Mouse (Mus musculus) gonadal fat pad, adult 2 months (tissue): ENCODE results near the gene Mex3a. TPM values are rescaled to one million over a fixed set of nuclear protein-coding genes. Genes with fewer than 3 reads are reported as not detected.

Experiments
- DNase-seq: peaks from one replicate; pipeline ENCODE4 v3.0.0-alpha.2; 2012; ENCODE audit warnings: low read depth
- polyA plus RNA-seq: library from polyadenylated mRNA; depleted of rRNA; stranded (reverse); fragments of >200 nt; gene quantifications from 2 replicates; pipeline ENCODE4 v1.2.3, GENCODE M21; 2012

The Mex3a gene
- polyA plus RNA-seq, 1 experiment: 2.0 TPM

GRCm38 (mm10) chr3:88527565-88527964 lies 4.6 kb upstream of the Mex3a start:
- no peak for DNase-seq

DNA sequence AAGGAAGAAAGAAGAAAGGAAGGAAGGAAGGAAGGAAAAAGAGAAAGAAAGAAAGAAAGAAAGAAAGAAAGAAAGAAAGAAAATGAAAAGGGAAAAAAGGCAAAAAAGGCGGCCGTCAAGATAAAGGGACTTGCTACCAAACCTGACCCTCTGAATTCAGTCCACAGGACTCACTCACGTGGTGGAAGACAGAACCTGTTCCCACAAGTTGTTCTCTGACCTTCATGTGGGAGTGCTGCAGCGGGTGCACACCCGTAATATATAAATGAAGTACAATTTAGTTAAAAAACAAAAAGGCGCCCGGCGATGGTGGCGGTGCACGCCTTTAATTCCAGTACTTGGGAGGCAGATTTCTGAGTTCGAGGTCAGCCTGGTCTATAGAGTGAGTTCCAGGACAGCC lies 3.5 kb upstream of the Mex3a start:
- no peak for DNase-seq

DNA sequence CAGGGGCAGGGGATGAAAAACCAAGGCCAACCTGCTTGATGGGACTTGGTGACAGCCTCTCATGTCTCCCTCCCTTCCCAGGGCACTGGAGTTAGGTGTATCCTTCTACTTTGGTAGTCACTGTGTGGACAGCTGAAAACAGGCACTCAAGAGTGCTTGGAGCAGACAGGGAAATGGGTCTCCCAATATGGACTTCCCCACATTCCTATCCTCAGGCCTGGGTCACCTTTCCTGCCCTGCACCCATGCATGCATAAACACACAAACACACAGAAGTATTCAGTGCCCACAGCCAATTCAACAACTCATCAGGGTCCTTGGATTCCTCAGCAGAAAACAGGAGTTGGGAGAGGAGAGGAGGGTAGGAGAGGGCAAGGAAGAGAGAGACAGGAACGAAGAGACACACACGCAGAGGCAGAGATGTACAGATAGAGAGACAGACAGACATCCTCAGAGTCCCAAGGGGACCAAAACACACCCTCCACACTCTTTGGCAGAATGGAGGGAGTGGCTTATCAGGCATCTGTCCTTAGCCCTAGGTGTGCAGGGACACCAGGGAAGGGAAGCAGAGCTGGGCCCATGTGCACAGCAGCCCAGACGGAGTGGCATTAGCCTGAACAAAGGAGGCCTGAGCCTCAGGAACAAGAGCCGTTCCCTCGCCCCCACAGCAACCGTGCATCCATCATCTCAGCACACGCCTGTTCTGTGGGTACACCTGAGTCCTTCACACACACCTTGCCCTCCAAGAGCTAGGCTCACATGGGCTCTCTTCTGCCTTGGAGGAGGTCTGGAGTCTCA lies 2.8 kb upstream of the Mex3a start:
- no peak for DNase-seq

DNA sequence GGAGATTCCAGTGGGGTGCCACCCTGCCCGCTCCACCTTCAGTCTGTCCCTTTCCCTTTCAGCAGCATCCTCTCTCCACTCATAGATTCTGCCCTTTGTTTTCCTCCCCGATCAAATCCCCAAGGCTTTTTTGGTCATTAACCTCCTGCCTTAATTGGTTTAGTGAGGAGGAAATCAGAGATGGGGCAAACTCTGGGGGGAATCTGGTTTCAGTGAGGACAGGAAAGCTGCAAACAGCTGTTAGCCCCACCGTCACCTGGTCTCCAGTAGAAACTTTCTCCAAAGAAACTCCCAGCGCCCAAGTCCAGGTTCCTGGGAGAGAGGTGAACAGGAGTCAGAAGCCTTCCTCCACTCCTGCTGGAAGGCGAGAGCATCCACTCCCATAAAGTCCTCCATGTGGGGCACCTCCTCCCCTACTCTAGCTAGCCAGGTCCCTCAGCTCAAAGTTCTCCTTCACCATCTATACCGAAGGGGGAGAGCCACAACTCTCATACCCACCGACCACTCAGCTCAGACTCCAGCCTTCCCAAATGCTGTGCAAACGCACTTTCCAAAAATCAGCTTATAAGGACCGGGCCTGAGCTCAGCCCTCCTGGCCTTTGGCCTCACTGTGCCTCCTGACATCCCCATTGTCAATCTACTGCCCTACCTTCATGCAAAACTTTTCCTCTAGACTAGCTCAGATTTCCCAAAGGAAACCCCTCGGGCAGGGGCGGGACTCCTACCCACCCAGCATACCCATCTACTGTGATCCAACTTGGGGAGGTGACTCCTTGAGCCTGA lies 1.9 kb upstream of the Mex3a start:
- no peak for DNase-seq

DNA sequence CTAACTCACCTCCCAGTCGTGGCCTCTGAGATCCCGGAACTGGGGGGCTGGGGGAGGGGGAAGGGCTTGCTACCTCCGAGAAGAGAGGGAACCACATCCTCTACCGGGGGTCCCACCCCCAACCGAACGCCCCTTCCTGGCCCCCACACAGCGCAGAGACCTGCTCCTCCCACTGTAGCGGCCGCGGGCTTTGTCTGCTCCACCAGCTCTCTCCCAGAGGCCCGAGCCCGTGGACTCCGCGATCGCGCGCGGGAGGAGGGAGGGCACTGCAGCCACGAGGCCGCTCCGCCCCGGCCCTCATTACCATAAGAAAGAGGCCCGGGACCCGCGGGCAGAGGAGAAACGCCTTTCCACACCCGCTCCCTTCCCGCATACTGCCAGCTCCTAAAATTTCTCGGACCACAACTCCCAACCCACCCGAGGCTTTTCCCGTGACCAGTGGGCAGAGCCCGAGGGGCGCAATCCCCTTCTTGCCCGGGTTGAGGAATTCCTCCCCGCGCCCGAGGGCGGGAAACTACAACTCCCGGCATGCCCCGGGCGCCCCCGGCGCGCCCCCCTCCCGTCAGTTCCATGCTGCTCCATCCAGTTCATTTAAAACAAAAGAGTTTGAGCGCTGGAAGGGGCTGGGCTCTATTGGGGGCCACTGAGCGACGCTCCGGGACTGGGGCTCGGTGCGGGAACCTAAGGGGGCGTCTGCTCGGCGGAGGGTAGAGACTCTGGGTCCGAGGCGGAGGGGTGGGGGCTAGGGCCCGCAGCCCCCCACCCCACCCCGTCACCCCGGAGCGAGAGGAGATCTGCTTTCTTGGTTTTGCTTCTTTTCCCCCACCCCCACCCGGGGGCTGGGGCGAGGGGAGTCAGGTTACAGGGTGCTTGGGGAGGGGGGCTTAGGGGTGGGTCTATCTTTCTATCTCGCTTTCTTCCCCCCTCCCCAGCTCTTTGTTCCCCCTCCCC lies 572 bp upstream of the Mex3a start:
- DNase-seq: no peak

GRCm38 (mm10) chr3:88532689-88533511 lies 705 bp downstream of the Mex3a start:
- DNase-seq: no peak

GRCm38 (mm10) chr3:88533706-88534105 lies 1.5 kb downstream of the Mex3a start:
- DNase-seq: no peak

DNA sequence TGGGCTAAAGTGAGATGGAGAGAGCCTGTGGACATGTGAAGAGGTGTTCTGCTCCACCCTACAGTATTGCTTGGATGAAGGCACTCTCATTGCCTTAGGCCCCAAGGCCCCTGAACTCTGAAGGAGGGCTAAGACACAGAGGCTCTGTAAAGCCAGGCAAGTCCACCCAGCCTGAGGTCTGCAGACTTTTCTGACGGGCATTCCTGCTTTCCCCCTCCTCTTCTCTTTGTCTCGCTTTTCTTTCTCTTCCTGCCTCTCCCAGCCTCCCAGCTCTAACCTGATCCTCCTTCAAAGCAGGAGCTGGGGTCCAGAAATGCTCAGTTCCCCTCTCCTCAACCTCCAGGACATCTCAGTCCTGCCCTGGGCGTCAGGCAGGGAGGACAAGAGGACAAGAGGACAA lies 2.8 kb downstream of the Mex3a start:
- DNase-seq: no peak

- no peak for DNase-seq
Observed at GRCm38 (mm10) chr3:88535527-88535926, 3.3 kb downstream of the Mex3a start.

DNA sequence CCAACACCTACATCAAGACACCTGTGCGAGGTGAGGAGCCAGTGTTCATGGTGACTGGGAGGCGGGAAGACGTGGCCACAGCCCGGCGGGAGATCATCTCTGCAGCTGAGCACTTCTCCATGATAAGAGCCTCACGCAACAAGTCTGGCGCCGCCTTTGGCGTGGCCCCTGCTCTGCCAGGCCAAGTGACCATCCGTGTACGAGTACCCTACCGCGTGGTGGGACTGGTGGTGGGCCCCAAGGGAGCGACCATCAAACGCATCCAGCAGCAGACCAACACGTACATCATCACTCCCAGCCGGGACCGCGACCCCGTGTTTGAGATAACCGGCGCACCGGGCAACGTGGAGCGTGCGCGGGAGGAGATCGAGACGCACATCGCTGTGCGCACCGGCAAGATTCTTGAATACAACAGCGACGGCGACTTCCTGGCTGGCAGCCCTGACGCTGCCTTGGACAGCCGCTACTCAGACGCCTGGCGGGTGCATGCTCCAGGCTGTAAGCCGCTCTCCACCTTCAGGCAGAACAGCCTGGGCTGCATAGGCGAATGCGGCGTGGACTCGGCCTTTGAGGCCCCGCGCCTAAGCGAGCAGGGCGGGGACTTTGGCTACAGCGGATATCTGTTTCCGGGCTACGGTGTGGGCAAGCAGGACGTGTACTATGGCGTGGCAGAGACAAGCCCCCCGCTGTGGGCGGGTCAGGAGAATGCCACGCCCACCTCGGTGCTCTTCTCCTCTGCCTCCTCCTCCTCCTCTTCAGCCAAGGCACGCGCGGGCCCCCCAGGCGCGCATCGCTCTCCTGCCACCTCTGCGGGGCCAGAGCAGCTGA lies 4.1 kb downstream of the Mex3a start:
- DNase-seq: no peak

- DNase-seq: no peak
Observed at GRCm38 (mm10) chr3:88537146-88537545, 5.0 kb downstream of the Mex3a start.

DNA sequence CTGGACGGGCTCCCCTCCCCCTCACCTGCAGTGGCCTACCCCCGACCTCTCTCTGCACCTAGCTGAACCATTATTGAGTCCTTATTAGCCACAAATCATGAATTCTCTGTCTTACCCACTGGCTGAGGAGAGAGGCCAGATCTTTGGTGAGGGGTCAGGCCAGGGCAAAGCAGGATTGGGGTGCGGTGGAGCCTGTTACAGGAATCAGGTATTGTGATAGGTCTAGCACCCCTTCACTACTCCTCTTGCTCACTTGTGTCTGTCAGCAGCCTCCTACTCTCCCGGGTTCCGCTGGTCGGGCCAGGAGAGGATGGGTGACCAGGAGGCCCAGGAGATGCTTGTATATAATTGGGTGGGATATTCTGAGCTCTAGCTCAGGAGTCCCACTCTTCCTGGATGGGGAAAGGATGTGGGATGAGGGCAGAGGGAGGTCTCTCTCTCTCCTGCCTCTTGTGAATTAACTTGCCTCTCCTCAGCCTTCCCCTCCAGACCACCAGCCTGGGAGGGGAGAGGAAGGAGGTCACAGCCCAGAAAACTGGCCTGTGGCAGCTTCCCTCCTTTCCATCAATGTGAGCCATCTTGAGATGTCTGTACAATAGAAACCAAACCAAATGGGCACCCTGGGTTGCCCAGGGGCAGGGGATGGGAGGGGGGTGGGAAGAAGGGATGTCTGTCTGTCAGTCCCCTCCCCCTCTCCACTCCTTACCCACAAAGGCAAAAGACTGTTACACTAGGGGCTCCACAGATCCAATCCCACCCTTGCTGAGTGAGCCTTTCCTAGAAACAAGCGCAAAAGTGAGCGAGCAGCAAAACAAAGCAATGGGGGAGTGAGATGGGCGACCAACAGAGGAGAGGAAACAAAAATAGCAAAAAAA lies 6.3 kb downstream of the Mex3a start:
- DNase-seq: no peak

- DNase-seq: no peak
Observed at GRCm38 (mm10) chr3:88539397-88539796, 7.2 kb downstream of the Mex3a start.

- no peak for DNase-seq
Observed at GRCm38 (mm10) chr3:88540085-88540484, 7.9 kb downstream of the Mex3a start.

GRCm38 (mm10) chr3:88541622-88542401 lies 9.6 kb downstream of the Mex3a start:
- DNase-seq: no peak

GRCm38 (mm10) chr3:88542486-88542885 lies 10.3 kb downstream of the Mex3a start:
- DNase-seq: no peak

DNA sequence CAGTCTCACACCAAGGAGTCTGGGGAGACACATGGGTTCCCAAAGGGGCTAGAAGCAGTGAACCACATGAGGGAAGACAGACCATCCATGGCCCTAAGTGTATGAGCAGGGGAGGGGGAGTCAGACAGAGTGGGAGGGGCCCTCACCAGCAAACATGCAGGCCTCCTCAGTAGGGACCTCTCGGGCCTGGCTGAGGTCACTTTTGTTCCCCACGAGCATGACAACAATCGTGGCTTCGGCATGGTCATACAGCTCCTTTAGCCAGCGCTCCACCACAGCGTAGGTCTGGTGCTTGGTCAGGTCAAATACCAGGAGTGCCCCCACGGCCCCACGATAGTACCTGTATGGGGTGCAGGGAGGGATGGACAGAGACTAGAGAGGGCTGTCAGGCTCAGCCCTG lies 11.0 kb downstream of the Mex3a start:
- no peak for DNase-seq

GRCm38 (mm10) chr3:88543651-88544410 lies 11.6 kb downstream of the Mex3a start:
- no peak for DNase-seq
